Comparison of ENCODE assay signal across 20 mouse cellular contexts in the genomic region with DNA sequence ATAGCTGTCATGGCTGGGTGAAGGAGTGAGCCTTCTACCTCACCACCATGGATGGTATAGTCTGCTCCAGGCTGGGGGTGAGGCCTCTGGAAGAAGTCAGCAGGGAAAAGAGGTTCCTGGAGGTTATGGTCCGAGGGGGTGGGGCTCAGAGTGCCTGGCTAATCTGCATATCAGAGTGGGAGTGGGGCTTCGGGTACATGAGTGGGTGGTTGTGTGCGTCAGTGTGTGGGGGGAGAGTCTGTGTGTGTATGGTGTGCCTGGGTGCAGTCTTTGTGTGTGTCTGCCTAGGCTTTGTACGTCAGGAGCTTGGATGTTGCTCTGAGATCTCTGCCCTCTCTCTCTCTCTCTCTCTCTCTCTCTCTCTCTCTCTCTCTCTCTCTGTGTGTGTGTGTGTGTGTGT. TPM values are rescaled to one million over a fixed set of nuclear protein-coding genes. Genes with fewer than 3 reads are reported as not detected.
A peak's percentile ranks its signal among the peaks of the same experiment; 100 is the strongest.
DNase-seq lines count a peak whose midpoint lies in the region; ATAC-seq and TF ChIP-seq lines count a peak whose summit lies in the region.
"Had no signal": no experiment of that assay in that cellular context is flagged by ENCODE, and none has a peak within 500 bp of the region (broad histone marks: within the 10 kb centered on the region; RNA-seq: fewer than 3 reads in every experiment).

No protein-coding gene starts in this region.

- 76% methylated on average over 4 of the region's 4 CpGs for WGBS in hindbrain, embryonic 10.5 days
- 73% methylated on average over 4 of the region's 4 CpGs for WGBS in hindbrain, postnatal 0 days
- 67% methylated on average over 4 of the region's 4 CpGs for WGBS in limb, embryonic 12.5 days
- 79% methylated on average over 4 of the region's 4 CpGs for WGBS in limb, embryonic 10.5 days

- ATAC-seq in hindbrain, postnatal 0 days, result no peak
- no peak for ATAC-seq in limb, embryonic 12.5 days (ENCODE audit: insufficient number of reproducible peaks, insufficient read depth, low FRiP score, low TSS enrichment, low read depth)
- ATAC-seq in erythroblast, adult 5-6 weeks (replicated peaks; ENCODE audit: low FRiP score, poor library complexity, severe bottlenecking), result 0 out of 2 replicates have a peak, but pooled peaks have one; percentile 13
- ATAC-seq in granulocyte monocyte progenitor cell, adult 5-6 weeks (replicated peaks; ENCODE audit: poor library complexity, severe bottlenecking), result no peak
- ATAC-seq: activated CD4-positive, CD25-positive, alpha-beta regulatory T cell, adult 4 months; forebrain, postnatal 0 days; Patski had no signal

- DNase-seq in hindbrain, embryonic 10.5 days (ENCODE audit: low spot score), result no peak
- no peak for DNase-seq in hindbrain, postnatal 0 days (ENCODE audit: low spot score)
- no peak for DNase-seq in limb, embryonic 10.5 days (ENCODE audit: low spot score)
- no peak for DNase-seq in cerebellum, adult 18-20 months
- DNase-seq: adrenal gland, postnatal 14 days; cerebellum, adult 8-10 months; forebrain, postnatal 0 days; gastrocnemius, postnatal 36 days; heart, postnatal 4 days had no signal

- TF ChIP-seq CTCF in hindbrain, postnatal 0 days (IDR thresholded peaks at IDR 0.05; ENCODE audit: low read depth), result no peak

- H3K9ac ChIP-seq in hindbrain, postnatal 0 days (replicated peaks; ENCODE audit: low read length), result no peak overlapping the region
- peak overlapping the region; percentile 18; the same call in 1 of the 2 replicates for H3K9ac ChIP-seq in limb, embryonic 12.5 days (replicated peaks)
- H3K9ac ChIP-seq: embryonic facial prominence, embryonic 12.5 days; forebrain, embryonic 12.5 days; forebrain, postnatal 0 days; hindbrain, embryonic 13.5 days had no signal

- H3K4me2 ChIP-seq in hindbrain, postnatal 0 days (ENCODE audit: low read depth, low read length), result no peak overlapping the region
- H3K4me2 ChIP-seq in limb, embryonic 12.5 days, result no peak overlapping the region
- H3K4me2 ChIP-seq: embryonic facial prominence, embryonic 12.5 days; forebrain, embryonic 12.5 days; hindbrain, embryonic 13.5 days had no signal

- H3K4me3 ChIP-seq in hindbrain, embryonic 10.5 days, result no peak overlapping the region
- H3K4me3 ChIP-seq in hindbrain, postnatal 0 days (ENCODE audit: low read length), result no peak overlapping the region
- H3K4me3 ChIP-seq in limb, embryonic 12.5 days (replicated peaks), result no peak overlapping the region
- H3K4me3 ChIP-seq in limb, embryonic 10.5 days, result no peak overlapping the region
- H3K4me3 ChIP-seq: embryonic facial prominence, embryonic 12.5 days; forebrain, embryonic 12.5 days; heart, embryonic 10.5 days; hindbrain, embryonic 13.5 days had no signal

- peaks cover 76% of the 10 kb centered on the region for H3K27me3 ChIP-seq in hindbrain, embryonic 10.5 days (ENCODE audit: insufficient read depth, poor library complexity, severe bottlenecking)
- H3K27me3 ChIP-seq in hindbrain, postnatal 0 days (ENCODE audit: insufficient read depth, low read length), result no peaks in the 10 kb centered on the region
- peaks cover 87% of the 10 kb centered on the region for H3K27me3 ChIP-seq in limb, embryonic 12.5 days
- peaks cover 84% of the 10 kb centered on the region for H3K27me3 ChIP-seq in limb, embryonic 10.5 days (ENCODE audit: low read depth, poor library complexity, severe bottlenecking)
- H3K27me3 ChIP-seq: Patski had no signal

- no peaks in the 10 kb centered on the region for H3K9me3 ChIP-seq in hindbrain, embryonic 10.5 days
- no peaks in the 10 kb centered on the region for H3K9me3 ChIP-seq in hindbrain, postnatal 0 days (ENCODE audit: low read length)
- no peaks in the 10 kb centered on the region for H3K9me3 ChIP-seq in limb, embryonic 12.5 days
- no peaks in the 10 kb centered on the region for H3K9me3 ChIP-seq in limb, embryonic 10.5 days (replicated peaks)
- H3K9me3 ChIP-seq: embryonic facial prominence, embryonic 12.5 days; forebrain, embryonic 12.5 days; heart, embryonic 10.5 days; hindbrain, embryonic 13.5 days had no signal

- H3K36me3 ChIP-seq in hindbrain, embryonic 10.5 days, result no peaks in the 10 kb centered on the region
- H3K36me3 ChIP-seq in hindbrain, postnatal 0 days (ENCODE audit: insufficient read depth, low read length), result no peaks in the 10 kb centered on the region
- H3K36me3 ChIP-seq in limb, embryonic 12.5 days, result no peaks in the 10 kb centered on the region
- no peaks in the 10 kb centered on the region for H3K36me3 ChIP-seq in limb, embryonic 10.5 days
- H3K36me3 ChIP-seq: embryonic facial prominence, embryonic 12.5 days; forebrain, embryonic 12.5 days; heart, embryonic 10.5 days; hindbrain, embryonic 13.5 days had no signal

- peaks cover 62% of the 10 kb centered on the region for H3K4me1 ChIP-seq in hindbrain, embryonic 10.5 days (replicated peaks)
- peaks cover 22% of the 10 kb centered on the region for H3K4me1 ChIP-seq in hindbrain, postnatal 0 days (ENCODE audit: insufficient read depth, low read length)
- peaks cover 17% of the 10 kb centered on the region for H3K4me1 ChIP-seq in limb, embryonic 12.5 days (replicated peaks)
- H3K4me1 ChIP-seq in limb, embryonic 10.5 days, result peaks cover 23% of the 10 kb centered on the region

- H3K27ac ChIP-seq in hindbrain, embryonic 10.5 days, result peak overlapping the region; percentile 24; the same call in 1 of the 2 replicates
- no peak overlapping the region for H3K27ac ChIP-seq in hindbrain, postnatal 0 days
- no peak overlapping the region for H3K27ac ChIP-seq in limb, embryonic 12.5 days
- H3K27ac ChIP-seq in limb, embryonic 10.5 days, result no peak overlapping the region
- H3K27ac ChIP-seq: embryonic facial prominence, embryonic 12.5 days; forebrain, embryonic 12.5 days; heart, embryonic 10.5 days; hindbrain, embryonic 13.5 days had no signal

RNA-seq across cellular contexts. Expression of gene Adgrb2, which starts 5.7 kb away (rescaled TPM):
- 2.0 and 3.1 TPM in 2 replicates for polyA plus RNA-seq in hindbrain, embryonic 10.5 days (2016; fragmentation: Nextera tagmentation; extraction: Ambion mirVana)
- total RNA-seq in hindbrain, postnatal 0 days (2014; rRNA removed), result 306 and 313 TPM in 2 replicates
- 14.3 and 15.9 TPM in 2 replicates for polyA plus RNA-seq in hindbrain, postnatal 0 days (2015; fragmentation: Nextera tagmentation; extraction: Ambion mirVana)
- 3.1 and 3.6 TPM in 2 replicates for polyA plus RNA-seq in limb, embryonic 12.5 days (2016; fragmentation: Nextera tagmentation; extraction: Ambion mirVana)
- 0.45 and 0.84 TPM in 2 replicates for polyA plus RNA-seq in limb, embryonic 10.5 days (2016; fragmentation: Nextera tagmentation; extraction: Ambion mirVana)
- total RNA-seq in erythroblast, adult 5-6 weeks (2015; ENCODE audit: low replicate concordance), result not detected in 2 replicates
- total RNA-seq in erythroblast, adult 5-6 weeks (2017; ENCODE audit: low replicate concordance), result not detected in 2 replicates
- total RNA-seq in granulocyte monocyte progenitor cell, adult 5-6 weeks (2014; fragmentation: Nextera tagmentation), result not detected in 2 replicates
- 0.13 TPM in 1 of 2 replicates, not detected in the other for total RNA-seq in granulocyte monocyte progenitor cell, adult 5-6 weeks (2017)

RNA-seq across cellular contexts. Expression of gene Spocd1, which starts 49.9 kb away (rescaled TPM):
- 0.05 TPM in 1 of 2 replicates, not detected in the other for polyA plus RNA-seq in hindbrain, embryonic 10.5 days (2016; fragmentation: Nextera tagmentation; extraction: Ambion mirVana)
- 0.37 TPM in 1 of 2 replicates, not detected in the other for total RNA-seq in hindbrain, postnatal 0 days (2014; rRNA removed)
- polyA plus RNA-seq in hindbrain, postnatal 0 days (2015; fragmentation: Nextera tagmentation; extraction: Ambion mirVana), result 0.08 TPM in 2 replicates
- polyA plus RNA-seq in limb, embryonic 12.5 days (2016; fragmentation: Nextera tagmentation; extraction: Ambion mirVana), result not detected in 2 replicates
- 0.06 TPM in 1 of 2 replicates, not detected in the other for polyA plus RNA-seq in limb, embryonic 10.5 days (2016; fragmentation: Nextera tagmentation; extraction: Ambion mirVana)
- total RNA-seq in erythroblast, adult 5-6 weeks (2015; ENCODE audit: low replicate concordance), result not detected in 2 replicates
- not detected in 2 replicates for total RNA-seq in erythroblast, adult 5-6 weeks (2017; ENCODE audit: low replicate concordance)
- total RNA-seq in granulocyte monocyte progenitor cell, adult 5-6 weeks (2014; fragmentation: Nextera tagmentation), result 1.4 TPM in 1 of 2 replicates, not detected in the other
- total RNA-seq in granulocyte monocyte progenitor cell, adult 5-6 weeks (2017), result not detected in 2 replicates
- total RNA-seq: forebrain, postnatal 0 days; gastrocnemius, adult 8-10 months; gastrocnemius, postnatal 36 days; heart, adult 18-20 months had no signal
- polyA plus RNA-seq: activated CD4-positive, CD25-positive, alpha-beta regulatory T cell, adult 4 months; forebrain, embryonic 12.5 days; hindbrain, embryonic 13.5 days had no signal
